Mouse (Mus musculus) testis, adult 2 months (tissue): ENCODE data around the gene Slc22a1.

Experiments
- CTCF ChIP-seq: fragments of 200-500 bp; IDR thresholded peaks from 2 replicates; pipeline ENCODE4 v1.5.1; 2012; ENCODE audit warnings: low read depth, mild to moderate bottlenecking, inconsistent platforms, low read length, moderate library complexity; ENCODE audit not compliant: control insufficient read depth, insufficient read depth, insufficient replicate concordance
- POLR2A ChIP-seq: fragments of 200-500 bp; IDR thresholded peaks from 2 replicates; pipeline ENCODE4 v1.6.1; 2012; ENCODE audit warnings: low read depth, mild to moderate bottlenecking, inconsistent platforms, low read length, moderate library complexity; ENCODE audit not compliant: control insufficient read depth

DNA sequence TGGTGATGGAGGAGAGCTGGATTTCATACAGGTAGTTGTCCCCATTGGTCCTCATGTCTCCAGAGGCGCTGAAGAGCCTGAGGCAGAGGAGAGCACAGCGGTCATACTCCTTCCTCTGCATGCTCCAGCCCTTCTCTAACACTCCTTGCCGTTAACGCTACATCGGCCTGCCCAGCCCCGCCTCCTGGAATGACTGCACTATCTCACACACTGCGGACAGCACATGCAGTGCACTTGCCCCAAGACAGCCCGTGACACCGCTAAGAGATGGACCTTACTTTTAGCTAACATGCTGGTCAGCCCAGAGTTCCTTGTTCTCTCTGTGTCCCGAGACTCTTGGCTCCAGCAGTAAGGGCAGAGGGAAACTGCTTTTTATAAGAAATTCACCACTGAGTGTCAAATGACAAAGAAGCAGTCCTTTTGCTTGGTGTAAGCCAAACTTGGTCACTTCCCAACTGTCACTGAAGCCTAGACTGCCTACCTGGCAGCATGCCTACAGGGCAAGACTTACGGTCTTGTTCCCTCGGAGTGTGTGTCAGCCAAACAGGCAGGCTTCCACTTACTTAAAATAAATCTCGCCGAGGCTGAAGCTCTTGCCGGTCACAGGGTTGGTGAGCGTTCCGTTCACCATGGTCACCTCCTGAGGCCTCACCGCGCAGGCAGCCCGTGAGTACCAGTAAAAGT, 12.9 kb upstream of the Slc22a1 start:
- TF ChIP-seq POLR2A (no peak), CTCF (no peak)
